Mouse (Mus musculus) olfactory bulb, adult 2 months (tissue): ENCODE measurements around the gene Ddx24.

Experiments used
- CTCF ChIP-seq: fragments of 200-500 bp; IDR thresholded peaks from 2 replicates; pipeline ENCODE4 v1.5.1; 2012; ENCODE audit warnings: low read depth, mild to moderate bottlenecking, low read length, moderate library complexity; ENCODE audit not compliant: insufficient read depth
- POLR2A ChIP-seq: fragments of 200-500 bp; IDR thresholded peaks from 2 replicates; pipeline ENCODE4 v1.6.1; 2012; ENCODE audit warnings: mild to moderate bottlenecking, low read depth, low read length, moderate library complexity; ENCODE audit not compliant: insufficient read depth

GRCm38 (mm10) chr12:103425016-103425728 lies 458 bp downstream of the Ddx24 start:
- TF ChIP-seq CTCF (no peak), POLR2A (no peak)
